Mouse (Mus musculus) testis, postnatal 14 days (tissue): ENCODE measurements around the gene Ttc28.

Experiments used
- DNase-seq: peaks from one replicate; pipeline ENCODE4 v3.0.0; 2021; ENCODE audit warnings: low spot score

Gene Ttc28

DNA sequence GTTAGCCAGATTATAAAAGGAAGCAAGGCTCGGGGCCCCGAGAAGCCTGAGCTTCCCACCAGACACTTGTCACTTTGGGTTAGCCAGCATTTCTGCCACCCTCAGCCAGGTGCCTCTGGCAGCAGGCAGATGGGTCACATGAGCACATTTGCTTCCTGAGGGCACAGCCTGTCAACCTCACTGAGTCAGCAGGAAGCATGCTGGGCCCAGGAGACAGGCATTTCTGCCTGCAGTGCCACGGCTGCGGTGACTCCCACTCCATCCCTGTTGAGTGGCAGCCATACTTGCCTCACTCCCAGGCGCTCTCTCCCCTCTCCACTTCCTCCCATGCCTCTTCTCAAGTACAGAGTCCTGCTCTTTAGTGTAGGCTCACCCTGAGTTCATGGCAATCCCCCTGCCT lies 395.3 kb downstream of the Ttc28 start:
- no peak for DNase-seq

DNA sequence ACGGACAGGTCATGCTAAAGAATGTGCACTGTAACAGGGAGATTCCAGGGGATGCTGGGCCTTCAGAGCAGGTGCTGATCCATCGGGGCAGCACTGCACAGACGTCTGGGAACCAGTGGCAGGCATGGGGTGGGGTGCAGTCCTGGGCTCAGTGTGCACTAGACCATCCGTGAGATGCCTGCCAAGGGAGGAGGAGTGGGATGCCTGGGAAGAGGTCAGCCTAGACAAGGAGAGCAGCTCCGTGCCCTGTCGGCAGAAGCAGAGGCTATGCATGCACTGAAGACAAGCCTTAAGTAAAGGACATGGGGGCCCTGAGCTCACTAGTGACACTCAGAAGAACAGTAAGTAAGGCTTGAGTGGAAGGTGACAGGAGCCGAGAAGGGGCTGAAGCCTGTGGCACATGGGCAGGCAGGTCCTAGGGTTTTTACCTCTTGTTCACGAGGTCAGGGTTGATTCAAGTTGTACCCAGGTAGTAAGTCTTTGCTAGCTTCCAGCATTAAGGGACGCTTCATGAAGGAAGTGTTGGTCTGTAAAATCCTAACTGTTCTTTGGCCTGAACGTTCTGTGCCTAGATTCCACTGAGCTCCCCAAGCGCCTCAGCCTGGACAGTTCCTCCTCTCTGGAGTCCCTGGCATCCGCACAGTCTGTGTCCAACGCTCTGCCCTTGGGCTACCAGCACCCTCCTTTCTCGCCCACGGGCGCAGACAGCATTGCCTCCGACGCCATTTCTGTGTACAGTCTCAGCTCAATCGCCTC lies 405.0 kb downstream of the Ttc28 start:
- DNase-seq = no peak

DNA sequence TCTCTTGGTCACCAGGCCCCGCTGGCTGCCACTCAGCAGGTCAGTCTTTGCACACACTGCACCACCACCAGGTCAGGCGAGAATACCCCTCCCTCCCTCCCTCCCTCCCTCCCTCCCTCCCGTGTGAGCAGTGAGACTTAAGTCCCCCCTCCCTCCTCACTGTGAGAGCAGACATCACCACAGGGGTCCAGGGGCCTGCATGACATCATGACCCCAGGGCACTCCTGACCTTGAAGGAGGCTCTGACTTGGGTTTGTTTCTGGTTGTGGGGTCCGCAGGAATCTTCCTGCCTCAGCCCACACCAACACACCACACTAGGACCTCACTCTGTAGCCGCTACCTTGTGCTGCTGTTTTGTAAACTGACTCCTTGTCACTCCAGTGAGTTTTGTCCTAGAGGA lies 408.0 kb downstream of the Ttc28 start:
- DNase-seq = no peak

DNA sequence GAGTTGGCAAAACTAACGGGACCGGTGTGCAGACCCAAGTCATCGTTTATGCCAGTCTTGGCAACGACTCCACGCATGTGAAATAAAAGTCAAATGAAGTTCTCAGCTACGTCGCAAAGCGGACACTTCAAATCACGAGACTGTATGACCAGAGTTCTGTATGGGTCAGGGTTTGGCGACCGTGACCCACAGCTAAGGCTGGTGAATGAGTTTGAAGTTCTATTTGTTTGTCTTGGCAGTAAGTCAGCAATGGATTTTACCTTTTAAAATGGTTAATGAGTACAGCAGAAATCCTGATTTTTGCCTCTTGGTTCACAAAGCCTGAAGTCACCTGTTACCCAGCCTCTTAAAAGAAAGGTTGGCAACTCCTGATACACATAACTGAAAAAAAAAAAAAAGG lies 408.9 kb downstream of the Ttc28 start:
- no peak for DNase-seq

DNA sequence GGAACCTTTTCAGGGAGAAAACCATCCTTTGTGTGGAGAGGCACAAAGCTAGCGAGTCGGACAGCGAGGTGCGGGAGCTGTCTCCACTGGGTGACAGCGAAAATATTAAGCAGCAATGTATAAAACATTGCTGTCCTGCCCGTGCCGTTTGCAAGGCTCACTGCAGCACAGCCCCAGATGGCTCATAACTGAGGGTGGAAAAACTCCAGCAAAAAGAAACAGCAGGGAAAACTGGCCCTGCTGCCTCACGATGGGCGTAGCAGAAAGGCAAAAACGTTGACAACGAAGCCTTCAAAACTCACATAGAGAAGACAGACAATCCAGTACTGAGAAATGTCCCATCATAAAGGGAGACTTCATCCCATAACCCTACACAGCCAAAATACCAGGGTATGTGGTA lies 410.5 kb downstream of the Ttc28 start:
- DNase-seq = no peak

DNA sequence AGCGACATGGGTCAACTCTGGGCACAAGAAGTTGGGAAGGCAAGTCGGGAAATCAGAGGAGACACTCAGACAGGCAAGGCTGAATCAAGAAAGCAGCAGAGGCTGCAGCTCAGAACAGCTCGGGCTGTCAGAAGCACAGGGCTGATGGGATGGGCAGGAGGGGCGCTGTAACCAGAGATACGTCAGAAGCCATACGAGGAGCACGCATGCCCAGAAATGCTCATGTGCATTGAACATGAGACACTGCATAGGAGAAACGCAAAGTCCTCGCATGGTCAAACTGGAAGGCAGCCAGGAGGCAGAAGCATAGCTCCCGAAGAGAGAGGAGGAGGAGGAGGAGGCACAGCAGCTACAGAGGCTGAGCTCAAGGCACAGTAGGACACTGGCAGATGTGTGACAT lies 412.0 kb downstream of the Ttc28 start:
- no peak for DNase-seq

DNA sequence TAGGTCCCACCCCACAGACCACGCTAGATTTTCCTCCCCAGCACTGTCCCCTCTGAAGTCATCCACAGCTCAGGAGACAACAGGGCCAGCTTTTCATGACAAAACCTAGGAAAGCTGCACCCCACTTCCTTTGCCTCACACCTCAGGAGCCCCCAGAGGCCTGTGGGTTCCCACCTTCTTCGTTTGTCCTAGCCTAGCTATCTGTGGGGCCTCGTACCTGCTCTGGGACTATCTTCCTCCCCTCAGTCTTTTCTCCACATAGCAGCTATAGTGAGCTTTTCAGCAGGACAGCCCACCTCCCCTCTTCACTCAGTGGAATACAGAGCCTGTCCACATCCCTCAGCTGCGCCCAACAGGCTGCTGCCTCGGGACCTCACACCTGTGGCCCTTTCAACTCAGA lies 418.2 kb downstream of the Ttc28 start:
- DNase-seq = no peak

DNA sequence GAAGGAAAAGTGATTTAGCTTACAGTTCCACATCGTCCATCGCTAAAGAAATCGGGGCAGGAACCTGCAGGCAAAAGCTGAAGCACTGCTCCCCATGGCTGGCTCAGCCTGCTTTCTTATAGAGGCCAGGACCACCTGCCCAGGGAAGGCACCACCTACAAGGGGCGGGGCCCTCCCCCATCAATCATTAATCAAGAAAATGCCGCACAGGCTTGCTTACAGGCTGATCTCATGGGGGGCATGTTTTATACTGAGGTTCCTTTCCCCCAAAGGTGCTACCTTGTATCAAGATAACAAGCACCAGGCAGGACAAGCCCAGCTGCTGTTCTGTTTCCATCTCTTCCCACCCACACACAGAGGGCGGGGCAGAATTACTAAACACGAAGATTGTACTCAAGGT lies 419.1 kb downstream of the Ttc28 start:
- DNase-seq = peak; percentile 77

DNA sequence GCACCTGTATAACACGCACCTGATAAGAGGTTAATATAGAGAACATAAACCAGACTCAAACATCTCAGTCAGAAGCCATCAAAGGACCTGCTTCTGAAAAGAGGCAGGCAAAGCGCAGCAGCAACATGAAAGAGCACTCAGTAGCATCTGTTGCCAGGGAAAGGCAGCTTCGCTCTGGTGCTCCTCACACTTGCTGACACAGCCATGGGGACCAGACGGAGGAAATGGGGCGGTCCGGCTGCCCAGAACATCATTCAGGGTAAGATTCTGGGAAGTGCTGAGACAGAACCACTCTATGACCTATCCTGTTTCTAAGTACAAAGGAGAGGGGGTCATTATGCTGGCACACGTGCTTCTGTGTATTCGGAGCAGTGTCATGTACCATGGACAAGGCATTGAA lies 421.2 kb downstream of the Ttc28 start:
- DNase-seq = no peak

DNA sequence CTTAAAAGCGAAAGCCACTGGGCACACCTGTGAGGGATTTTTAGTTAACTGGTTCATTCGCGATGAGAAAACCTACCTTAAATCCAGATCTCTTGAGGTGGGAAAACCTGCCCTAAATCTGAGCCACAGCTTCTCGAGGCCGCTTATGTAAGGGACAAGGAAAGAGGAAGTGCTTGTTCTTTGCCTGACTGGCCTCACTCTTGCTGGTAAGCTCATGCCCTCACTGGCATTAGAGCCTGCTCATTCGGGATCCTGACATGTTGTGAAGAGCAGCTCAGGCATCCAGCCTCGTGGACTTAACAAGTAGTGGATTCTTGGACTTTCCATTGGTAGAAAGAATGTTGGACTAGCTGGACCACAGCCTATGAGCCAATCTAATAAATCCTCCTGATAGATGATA lies 422.1 kb downstream of the Ttc28 start:
- DNase-seq = no peak

DNA sequence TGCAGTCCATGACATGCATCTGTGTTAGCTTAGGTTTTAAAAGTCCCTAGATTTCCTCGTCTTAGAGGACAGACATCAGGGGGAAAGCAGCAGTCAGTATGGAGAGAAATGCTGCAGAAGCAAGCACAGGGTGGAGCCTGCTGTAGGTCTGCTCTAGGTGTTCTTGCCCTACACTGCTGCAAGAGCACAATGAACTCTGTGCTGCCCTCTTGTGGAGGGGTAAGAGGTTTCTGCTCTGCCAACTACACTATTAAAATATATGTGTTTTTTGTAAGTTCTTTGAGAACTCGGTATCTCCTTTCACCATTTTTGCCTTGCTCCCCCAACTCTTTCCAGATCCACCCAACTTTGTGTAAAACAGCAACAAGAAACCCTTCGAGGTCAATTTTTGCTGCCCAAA lies 425.1 kb downstream of the Ttc28 start:
- no peak for DNase-seq

DNA sequence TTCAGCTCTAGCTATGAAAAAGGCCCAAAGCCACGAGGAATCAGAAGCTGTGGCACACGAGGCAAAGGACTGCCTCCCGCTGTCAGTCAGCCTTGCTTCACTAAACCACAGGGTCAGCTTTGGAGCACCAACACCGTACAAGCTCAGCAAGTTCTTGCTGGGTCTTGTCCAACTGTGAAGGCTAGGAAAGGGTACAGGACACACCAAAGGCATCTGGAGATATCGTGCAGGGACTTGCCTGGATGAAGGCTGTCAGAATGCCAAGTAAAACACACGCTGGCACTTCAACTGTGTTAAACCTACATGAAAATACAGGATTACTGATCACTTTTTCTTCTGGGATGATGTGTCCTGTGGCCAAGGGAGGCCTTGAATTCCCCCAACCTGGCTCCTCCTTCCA lies 430.6 kb downstream of the Ttc28 start:
- DNase-seq = no peak

DNA sequence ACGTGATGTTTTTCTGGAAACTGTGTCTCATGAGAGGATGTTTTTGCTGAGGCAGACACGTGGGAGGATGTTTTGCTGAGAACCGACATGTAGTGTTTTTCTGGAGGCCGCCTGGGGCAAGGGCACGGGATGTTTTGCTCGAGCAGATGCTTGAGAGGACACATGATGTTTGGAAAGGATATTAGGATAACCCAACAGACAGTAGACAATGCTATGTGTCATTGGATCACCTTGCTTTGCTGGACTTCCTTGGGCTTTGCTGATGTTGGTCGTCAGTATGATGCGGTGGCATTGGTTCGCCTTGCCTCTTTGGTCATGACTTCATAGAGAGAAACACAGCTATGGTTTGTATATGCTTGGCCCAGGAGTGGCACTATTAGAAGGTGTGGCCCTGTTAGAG lies 434.2 kb downstream of the Ttc28 start:
- DNase-seq = no peak

DNA sequence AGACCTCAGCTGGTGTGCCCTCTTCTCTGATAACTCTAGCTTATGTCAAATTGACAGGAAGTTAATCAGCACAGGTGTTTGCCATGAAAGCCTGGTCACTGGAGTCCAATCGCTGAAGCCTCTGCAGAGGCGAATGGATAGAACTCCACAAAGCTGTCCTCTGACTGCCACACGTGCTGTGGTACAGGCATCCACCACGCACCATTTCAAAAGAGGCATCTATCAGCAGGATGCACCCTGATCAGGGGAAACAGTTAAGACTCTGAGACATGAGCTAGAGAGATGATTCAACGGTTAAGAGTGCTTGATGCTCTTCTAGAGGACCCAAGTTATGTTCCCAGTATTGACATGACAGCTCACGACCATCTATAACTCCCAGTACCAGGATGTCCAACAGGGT lies 435.5 kb downstream of the Ttc28 start:
- no peak for DNase-seq

DNA sequence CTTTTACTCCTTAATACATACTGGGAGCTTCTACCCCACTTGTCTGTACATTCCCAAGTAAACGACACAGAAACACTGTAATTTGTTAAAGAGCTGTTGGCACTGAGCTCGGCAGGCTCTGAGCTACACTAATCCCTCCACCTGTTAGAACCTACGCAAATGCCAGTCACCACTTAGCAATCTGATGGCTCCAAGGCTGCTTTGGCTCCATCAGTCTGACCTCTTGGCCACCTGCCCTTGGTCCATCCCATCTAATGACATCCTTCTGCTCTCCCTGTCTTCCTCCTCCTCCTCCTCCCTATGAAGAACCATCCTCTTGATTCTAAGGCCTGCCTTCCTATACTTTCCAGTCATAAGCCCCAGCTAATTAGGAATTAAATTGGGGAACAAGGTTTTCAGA lies 437.9 kb downstream of the Ttc28 start:
- no peak for DNase-seq

DNA sequence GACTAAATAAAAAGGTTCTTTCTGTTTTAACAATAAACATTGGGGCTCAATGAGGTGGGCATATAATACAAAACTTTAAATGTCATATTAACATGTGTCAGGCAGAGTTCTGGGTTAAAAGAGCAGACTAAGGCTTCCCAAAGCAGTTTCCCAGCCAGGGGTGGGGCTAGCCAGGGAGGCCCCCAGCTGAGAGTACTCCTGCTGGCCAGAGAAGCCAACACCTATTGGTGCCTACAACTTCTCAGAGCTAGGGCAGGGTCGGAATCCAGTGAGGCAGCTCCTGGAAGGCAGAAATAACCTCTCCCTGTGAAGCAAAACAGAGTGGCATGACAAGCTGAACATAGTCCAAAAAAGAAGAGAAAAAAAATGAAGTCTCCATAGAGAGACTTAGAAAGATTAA lies 439.3 kb downstream of the Ttc28 start:
- no peak for DNase-seq

DNA sequence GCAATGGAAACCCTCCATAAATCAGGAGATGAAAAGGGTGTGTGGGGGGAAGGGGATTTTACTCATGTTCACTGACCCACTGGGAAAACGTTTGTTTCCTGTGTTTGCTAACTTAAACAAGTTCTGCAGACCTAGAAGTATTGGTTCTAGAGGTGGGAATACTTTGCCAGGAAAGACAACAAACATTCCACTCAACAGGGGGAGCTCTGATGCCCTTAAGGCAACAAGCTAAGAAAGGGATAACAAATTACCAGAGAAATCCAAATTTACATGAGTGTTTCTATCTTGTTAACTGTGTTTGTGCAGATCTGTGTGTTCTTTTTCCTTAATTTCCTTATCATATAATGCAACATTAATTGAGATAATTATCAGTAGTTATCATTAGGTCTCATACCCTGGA lies 446.2 kb downstream of the Ttc28 start:
- no peak for DNase-seq

DNA sequence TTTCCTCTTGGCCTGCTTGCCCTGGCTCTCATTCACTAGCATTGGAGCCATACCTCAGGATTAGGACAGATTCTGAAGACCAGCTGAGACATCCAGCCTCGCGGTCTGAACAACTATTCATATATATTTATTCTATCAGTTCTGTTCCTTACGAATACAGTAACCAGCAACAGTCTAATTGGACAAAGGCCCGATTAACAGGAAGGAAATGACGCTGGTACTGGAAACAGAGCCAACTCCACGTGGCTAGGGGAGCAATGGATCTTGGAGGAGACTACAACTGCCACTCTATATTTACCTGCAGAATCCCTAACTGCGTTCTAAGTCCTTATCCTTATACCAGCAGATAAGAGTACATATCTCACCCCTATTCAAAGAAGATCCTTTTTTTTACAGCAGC lies 447.8 kb downstream of the Ttc28 start:
- no peak for DNase-seq

DNA sequence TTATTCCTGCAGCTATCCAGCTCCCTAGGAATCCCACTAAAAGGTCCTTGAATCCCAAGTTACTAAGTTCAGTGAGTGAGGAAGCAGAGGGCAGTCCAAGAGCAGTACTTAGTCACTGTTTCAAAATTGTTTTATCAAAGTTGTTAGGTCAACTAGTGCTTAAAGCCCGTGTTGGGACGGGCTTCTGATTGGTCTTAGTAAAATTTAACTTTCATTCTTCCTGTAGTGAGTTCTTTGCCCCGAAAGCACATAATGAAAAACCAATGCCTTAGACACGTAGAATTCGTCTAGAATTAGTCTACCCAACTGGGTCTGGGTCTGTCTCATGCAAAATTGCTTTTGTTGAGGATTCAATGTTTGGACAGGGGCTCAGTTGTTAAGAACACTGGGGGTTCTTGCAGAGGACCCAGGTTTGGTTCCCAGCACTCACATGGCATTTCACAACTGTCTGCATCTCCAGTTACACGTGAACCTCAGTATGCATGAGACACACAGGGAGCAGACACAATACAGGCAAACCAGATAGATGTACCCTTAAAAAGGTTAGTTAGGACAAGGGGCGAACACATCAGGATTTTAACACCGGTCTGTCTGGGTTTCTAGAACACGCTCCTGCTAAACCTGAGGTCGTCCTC lies 450.3 kb downstream of the Ttc28 start:
- no peak for DNase-seq

DNA sequence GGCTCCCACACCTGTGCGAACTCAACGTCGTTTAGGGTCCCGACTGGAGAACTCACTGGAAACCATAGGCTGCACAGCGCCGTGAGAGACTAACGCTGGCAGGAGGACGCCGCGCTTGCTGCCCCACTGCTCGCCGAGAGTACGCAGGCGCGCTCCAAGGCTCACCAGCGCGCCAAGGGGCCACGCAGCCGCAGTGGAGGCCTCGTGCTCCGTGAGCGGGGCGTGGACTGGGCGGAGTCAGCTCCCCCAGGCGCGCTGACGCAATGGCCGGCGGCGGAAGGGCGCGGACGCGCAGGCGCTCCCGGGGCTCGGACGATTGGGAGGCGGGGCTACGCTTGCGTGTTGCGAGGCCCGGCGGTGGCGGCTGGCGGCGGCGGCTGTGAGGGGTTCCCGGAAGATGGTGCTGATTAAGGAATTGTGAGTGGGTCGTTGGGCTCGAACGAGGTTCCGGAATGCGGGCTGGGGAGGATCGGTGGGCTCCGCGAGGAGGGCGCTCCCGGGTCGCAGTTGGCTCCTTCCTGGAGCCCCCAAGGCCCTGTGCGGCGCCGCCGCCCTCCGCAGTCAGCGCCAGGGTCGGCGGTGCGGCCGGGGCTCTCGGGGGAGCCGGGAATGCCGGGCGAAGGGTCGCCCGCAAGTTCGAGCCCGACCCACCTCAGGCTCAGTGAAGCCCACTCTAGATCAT lies 451.0 kb downstream of the Ttc28 start, which contains the start of gene Pitpnb:
TSS of gene Pitpnb (plus strand) at position 347 of the 682 bp plus-strand sequence.
- DNase-seq = peak; percentile 98

DNA sequence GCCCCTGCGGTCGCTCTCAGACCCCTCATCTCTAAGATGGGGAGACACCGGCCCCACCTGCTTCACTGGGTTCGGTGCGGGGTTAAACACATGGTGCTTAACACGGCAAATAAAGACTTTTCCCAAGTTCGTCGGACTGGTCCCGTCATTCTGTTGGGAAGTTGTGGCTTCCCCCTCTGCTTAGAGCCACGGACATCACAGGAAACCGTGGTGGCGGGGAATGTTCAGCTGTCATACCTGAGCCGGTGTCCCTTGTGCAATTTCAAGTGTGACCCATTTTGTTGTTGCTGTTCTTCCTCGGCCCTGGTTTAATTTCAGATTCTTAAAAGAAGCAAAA lies 451.5 kb downstream of the Ttc28 start:
- no peak for DNase-seq

DNA sequence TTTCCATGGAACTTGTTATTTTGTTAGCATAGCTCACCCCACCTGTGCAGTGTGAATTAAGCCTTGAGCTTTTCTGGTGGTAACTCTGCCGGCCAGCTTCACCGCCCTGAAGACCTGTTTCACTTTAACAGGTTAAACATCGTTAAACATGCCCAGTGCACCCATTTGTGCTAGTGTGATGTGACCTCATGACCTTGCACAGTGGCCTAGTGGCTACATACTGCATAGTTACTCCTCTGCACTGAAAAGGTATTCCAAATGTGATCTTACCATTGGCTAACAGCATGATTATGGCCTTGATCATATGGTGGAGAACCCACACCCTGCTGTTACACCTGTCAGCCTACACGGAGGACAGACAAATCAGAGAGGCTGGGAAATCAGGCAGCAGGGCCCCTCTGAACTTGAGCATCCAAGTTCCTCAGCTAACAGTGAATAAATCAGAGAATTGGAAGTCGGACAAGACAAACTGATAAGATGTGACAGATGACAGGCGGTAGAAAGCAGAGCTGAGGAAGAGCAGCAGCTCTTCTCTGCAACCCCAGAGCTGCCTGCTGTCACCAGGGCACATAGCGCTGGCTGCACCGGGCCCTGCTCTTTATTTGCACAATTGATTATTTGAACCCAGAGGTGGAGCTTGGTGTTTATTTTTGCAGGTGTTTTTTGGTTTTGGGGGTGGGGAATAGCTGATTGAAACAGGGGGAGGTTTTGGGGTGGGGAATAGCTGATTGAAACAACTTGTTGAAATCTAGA lies 456.5 kb downstream of the Ttc28 start:
- no peak for DNase-seq
